Mouse (Mus musculus): ENCODE measurements around the gene Polrmt.

- no peak for TF ChIP-seq ZKSCAN1 (IDR thresholded peaks at IDR 0.05; ENCODE audit: borderline replicate concordance, low read depth, low read length)
- no peak for TF ChIP-seq EP300 (IDR thresholded peaks at IDR 0.05; ENCODE audit: low read length)
- TF ChIP-seq MAFK (IDR thresholded peaks at IDR 0.05; ENCODE audit: insufficient replicate concordance, low read length) = no peak
- TF ChIP-seq ELF1 (IDR thresholded peaks at IDR 0.05; ENCODE audit: low read depth, low read length) = no peak
Measured at GRCm38 (mm10) chr10:79729357-79729965, 16.9 kb downstream of the Polrmt start.
